Mouse (Mus musculus): ENCODE data around the gene Gm21312.
"Not testable (repeated sequence)": the region's sequence is repeated elsewhere in the genome, so short reads cannot be mapped to it uniquely, and the experiment has no call there.

Gene Gm21312

DNA sequence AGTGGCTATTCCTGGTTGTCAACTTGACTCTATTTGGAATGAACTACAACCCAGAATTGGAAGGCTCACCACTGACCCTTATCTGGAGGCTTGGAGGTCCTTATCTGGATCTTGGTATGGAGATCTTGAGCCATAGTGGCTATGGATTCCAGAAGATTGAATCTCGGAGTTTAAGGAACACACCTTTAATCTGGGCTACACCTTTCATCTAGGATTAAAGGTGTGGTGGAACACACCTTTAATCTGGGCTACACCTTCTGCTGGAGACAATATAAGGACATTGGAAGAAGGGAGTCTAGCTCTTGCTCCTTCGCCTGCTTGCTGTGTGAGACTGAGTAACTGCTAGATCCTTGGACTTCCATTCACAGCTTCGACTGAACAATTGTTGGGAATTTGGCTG is at the start of gene Gm21312:
Gene Gm21312, plus strand, starts transcription at position 301 of the 400 bp plus-strand sequence.
- not testable (repeated sequence) for ATAC-seq (ENCODE audit: insufficient number of reproducible peaks, low FRiP score, low TSS enrichment)

DNA sequence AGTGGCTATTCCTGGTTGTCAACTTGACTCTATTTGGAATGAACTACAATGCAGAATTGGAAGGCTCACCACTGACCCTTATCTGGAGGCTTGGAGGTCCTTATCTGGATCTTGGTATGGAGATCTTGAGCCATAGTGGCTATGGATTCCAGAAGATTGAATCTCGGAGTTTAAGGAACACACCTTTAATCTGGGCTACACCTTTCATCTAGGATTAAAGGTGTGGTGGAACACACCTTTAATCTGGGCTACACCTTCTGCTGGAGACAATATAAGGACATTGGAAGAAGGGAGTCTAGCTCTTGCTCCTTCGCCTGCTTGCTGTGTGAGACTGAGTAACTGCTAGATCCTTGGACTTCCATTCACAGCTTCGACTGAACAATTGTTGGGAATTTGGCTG is 34.1 kb upstream of the Gm21312 start, which contains the start of gene Gm21293:
Gene Gm21293, plus strand, starts transcription at position 301 of the 400 bp plus-strand sequence.
- ATAC-seq (ENCODE audit: insufficient number of reproducible peaks, low FRiP score, low TSS enrichment) = not testable (repeated sequence)

DNA sequence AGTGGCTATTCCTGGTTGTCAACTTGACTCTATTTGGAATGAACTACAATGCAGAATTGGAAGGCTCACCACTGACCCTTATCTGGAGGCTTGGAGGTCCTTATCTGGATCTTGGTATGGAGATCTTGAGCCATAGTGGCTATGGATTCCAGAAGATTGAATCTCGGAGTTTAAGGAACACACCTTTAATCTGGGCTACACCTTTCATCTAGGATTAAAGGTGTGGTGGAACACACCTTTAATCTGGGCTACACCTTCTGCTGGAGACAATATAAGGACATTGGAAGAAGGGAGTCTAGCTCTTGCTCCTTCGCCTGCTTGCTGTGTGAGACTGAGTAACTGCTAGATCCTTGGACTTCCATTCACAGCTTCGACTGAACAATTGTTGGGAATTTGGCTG is 25.6 kb upstream of the Gm21312 start, which contains the start of gene Gm6763:
Gene Gm6763, plus strand, starts transcription at position 301 of the 400 bp plus-strand sequence.
- ATAC-seq (ENCODE audit: insufficient number of reproducible peaks, low FRiP score, low TSS enrichment) = not testable (repeated sequence)

DNA sequence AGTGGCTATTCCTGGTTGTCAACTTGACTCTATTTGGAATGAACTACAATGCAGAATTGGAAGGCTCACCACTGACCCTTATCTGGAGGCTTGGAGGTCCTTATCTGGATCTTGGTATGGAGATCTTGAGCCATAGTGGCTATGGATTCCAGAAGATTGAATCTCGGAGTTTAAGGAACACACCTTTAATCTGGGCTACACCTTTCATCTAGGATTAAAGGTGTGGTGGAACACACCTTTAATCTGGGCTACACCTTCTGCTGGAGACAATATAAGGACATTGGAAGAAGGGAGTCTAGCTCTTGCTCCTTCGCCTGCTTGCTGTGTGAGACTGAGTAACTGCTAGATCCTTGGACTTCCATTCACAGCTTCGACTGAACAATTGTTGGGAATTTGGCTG is 17.1 kb upstream of the Gm21312 start, which contains the start of gene Gm8764:
Gene Gm8764, plus strand, starts transcription at position 301 of the 400 bp plus-strand sequence.
- not testable (repeated sequence) for ATAC-seq (ENCODE audit: insufficient number of reproducible peaks, low FRiP score, low TSS enrichment)

DNA sequence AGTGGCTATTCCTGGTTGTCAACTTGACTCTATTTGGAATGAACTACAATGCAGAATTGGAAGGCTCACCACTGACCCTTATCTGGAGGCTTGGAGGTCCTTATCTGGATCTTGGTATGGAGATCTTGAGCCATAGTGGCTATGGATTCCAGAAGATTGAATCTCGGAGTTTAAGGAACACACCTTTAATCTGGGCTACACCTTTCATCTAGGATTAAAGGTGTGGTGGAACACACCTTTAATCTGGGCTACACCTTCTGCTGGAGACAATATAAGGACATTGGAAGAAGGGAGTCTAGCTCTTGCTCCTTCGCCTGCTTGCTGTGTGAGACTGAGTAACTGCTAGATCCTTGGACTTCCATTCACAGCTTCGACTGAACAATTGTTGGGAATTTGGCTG is 8.6 kb upstream of the Gm21312 start, which contains the start of gene Gm21304:
Gene Gm21304, plus strand, starts transcription at position 301 of the 400 bp plus-strand sequence.
- not testable (repeated sequence) for ATAC-seq (ENCODE audit: insufficient number of reproducible peaks, low FRiP score, low TSS enrichment)

DNA sequence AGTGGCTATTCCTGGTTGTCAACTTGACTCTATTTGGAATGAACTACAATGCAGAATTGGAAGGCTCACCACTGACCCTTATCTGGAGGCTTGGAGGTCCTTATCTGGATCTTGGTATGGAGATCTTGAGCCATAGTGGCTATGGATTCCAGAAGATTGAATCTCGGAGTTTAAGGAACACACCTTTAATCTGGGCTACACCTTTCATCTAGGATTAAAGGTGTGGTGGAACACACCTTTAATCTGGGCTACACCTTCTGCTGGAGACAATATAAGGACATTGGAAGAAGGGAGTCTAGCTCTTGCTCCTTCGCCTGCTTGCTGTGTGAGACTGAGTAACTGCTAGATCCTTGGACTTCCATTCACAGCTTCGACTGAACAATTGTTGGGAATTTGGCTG is 8.4 kb downstream of the Gm21312 start, which contains the start of gene Gm20765:
Gene Gm20765, plus strand, starts transcription at position 301 of the 400 bp plus-strand sequence.
- not testable (repeated sequence) for ATAC-seq (ENCODE audit: insufficient number of reproducible peaks, low FRiP score, low TSS enrichment)

DNA sequence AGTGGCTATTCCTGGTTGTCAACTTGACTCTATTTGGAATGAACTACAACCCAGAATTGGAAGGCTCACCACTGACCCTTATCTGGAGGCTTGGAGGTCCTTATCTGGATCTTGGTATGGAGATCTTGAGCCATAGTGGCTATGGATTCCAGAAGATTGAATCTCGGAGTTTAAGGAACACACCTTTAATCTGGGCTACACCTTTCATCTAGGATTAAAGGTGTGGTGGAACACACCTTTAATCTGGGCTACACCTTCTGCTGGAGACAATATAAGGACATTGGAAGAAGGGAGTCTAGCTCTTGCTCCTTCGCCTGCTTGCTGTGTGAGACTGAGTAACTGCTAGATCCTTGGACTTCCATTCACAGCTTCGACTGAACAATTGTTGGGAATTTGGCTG is 16.9 kb downstream of the Gm21312 start, which contains the start of gene Gm4340:
Gene Gm4340, plus strand, starts transcription at position 301 of the 400 bp plus-strand sequence.
- not testable (repeated sequence) for ATAC-seq (ENCODE audit: insufficient number of reproducible peaks, low FRiP score, low TSS enrichment)

DNA sequence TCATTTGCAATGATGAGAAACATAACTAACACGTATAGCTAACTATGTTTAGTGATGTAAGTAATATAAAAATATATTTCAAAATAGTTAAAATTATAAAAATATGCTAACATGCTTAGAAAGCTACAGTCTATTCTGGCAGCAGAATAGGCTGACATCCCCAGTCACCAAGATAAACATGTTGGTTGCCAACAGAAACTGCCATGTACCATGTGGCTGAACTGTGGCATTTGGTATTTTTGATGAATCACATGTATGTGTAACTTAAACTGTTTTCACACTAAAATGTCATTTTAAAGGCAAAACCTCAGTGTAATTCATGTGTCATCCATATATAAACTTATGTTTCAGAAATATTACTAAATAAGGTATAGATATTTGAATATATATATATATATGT is 32.8 kb downstream of the Gm21312 start:
- no peak for ATAC-seq (ENCODE audit: insufficient number of reproducible peaks, low FRiP score, low TSS enrichment)

DNA sequence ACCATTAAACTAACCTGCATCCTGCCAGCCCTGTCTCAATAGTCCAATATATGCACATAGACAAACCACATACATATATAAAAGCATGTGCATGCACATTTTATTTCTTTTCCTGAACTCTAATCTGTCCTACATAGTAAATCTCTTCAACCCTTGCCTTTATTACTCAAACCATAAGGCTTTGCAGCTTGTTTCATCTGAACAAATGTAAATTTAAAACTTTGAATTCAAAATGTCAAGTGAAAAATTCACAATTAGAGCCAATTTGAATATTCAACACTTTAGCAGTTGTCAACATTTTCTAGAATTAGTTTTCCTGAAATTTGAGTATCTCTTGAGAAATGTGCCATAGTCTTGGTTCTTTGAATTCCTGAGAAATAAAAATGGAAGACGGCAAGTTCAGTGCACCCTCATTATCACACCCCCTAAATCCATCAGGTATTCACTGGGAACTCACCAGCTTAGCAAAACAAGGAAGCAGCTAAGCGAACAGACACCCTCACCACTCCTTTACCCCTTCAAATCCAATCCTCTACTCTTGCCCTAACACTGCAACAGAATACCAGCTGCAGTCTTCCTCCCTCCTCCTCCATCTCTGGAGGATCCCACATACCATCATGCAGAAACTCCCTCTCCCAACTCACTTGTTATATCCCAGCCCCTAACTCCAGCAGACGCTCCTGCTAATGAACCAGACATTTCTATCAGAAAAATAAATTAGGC is 33.6 kb downstream of the Gm21312 start:
- no peak for ATAC-seq (ENCODE audit: insufficient number of reproducible peaks, low FRiP score, low TSS enrichment)

DNA sequence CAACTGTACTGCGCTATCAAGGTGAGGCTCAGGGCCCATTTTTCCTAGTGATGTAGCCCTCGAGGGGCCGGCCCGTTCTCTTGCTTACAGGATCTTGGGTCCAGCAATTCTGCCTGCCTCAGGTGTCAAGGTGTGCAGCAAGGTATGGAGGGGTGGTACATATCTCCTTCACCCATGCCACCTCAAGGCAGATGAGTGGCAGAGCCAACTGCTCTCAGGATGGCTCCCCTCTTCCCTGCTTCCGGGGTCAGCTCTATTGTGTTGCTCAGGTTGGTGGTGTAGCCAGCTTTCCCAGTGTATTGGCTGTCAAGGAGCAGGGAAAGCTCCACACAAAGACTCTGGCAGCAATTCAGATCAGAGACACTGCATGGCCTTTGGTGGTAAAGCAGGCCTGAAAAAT is 37.7 kb downstream of the Gm21312 start:
- ATAC-seq (ENCODE audit: insufficient number of reproducible peaks, low FRiP score, low TSS enrichment) = no peak

DNA sequence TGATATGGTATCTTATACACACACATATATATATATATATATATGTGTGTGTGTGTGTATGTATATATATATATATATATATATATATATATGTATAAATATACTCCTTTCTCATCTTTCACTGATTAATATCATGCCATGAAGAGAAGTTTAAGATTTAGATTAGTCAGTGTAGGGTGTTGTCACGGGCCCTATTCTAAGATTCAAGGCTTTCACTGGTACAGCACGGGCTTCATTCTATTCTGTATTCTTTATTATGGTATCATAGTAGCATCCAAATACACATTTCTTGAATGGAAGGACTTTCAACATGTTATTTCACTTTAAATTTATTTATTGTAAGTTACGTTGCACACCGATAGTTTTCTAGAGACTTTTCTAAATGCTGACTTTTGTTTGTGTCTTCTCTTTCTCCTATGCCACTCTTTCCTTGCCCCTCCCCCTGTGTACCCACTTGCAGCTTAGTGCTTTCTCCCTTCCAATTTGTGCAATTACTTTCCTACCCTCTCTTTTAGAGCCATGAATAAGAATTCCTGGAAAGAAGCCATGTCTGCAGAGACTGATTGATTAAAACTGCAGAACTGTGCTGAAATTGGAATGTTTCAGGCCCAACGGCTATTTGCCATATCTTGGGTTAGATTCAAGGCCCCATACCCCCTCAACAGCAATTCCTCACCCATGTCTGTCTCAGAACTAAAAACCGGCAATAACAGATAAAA is 43.6 kb downstream of the Gm21312 start:
- ATAC-seq (ENCODE audit: insufficient number of reproducible peaks, low FRiP score, low TSS enrichment) = no peak
